Mouse (Mus musculus) forebrain, embryonic 13.5 days (tissue): ENCODE results near the gene Pdzd7. TPM values are rescaled to one million over a fixed set of nuclear protein-coding genes. Genes with fewer than 3 reads are reported as not detected.

Experiments used
- ATAC-seq: fragments of 200-750 bp; cut with Nextera tagmentation; 2 replicates; pipeline ENCODE4 v1.8.0; 2017
- H3K27ac ChIP-seq: fragments of 300-500 bp; sonication (generic); 2 replicates; pipeline ENCODE4 v1.5.1; 2015; ENCODE audit warnings: inconsistent platforms, mild to moderate bottlenecking, moderate library complexity
- H3K27me3 ChIP-seq: fragments of 300-500 bp; sonication (generic); 2 replicates; pipeline ENCODE4 v1.6.1; 2015; ENCODE audit warnings: mild to moderate bottlenecking, inconsistent platforms
- H3K36me3 ChIP-seq: fragments of 300-500 bp; sonication (generic); 2 replicates; pipeline ENCODE4 v1.6.1; 2015; ENCODE audit warnings: mild to moderate bottlenecking, inconsistent platforms; ENCODE audit not compliant: poor library complexity, severe bottlenecking
- H3K4me1 ChIP-seq: fragments of 300-500 bp; sonication (generic); 2 replicates; pipeline ENCODE4 v1.6.1; 2015; ENCODE audit warnings: inconsistent platforms
- H3K4me2 ChIP-seq: fragments of 300-500 bp; sonication (generic); 2 replicates; pipeline ENCODE4 v1.6.1; 2015; ENCODE audit warnings: inconsistent platforms, mild to moderate bottlenecking, moderate library complexity
- H3K4me3 ChIP-seq: fragments of 300-500 bp; sonication (generic); 2 replicates; pipeline ENCODE4 v1.5.1; 2015; ENCODE audit warnings: mild to moderate bottlenecking, inconsistent platforms
- H3K9ac ChIP-seq: fragments of 300-500 bp; sonication (generic); 2 replicates; pipeline ENCODE4 v1.6.1; 2015; ENCODE audit warnings: mild to moderate bottlenecking, inconsistent platforms
- H3K9me3 ChIP-seq: fragments of 300-500 bp; sonication (generic); replicated peaks from 2 replicates; pipeline ENCODE4 v1.6.1; 2016; ENCODE audit warnings: inconsistent platforms
- WGBS: fragments of 180-500 bp; shearing (Covaris S2); methylation state at CpG from one replicate; pipeline ENCODE4 v1.1.7; 2015; 5-methylcytosine and 5-hydroxymethylcytosine counted together
- polyA plus RNA-seq: library from polyadenylated mRNA; unstranded; fragments of >200 nt; fragmentation: Nextera tagmentation; extraction: Ambion mirVana; gene quantifications from 2 replicates; pipeline ENCODE4 v1.2.1, GENCODE M21; 2015

The Pdzd7 gene
- polyA plus RNA-seq, 1 experiment from 2014 or later, result 0.92 TPM

- H3K27ac ChIP-seq, result no peak overlapping the region
- H3K27me3 ChIP-seq, result no peaks in the 10 kb centered on the region
- ATAC-seq, result no peak
- H3K4me2 ChIP-seq, result no peak overlapping the region
- H3K4me3 ChIP-seq, result no peak overlapping the region
- H3K36me3 ChIP-seq, result peaks cover 27% of the 10 kb centered on the region
- H3K9me3 ChIP-seq, result no peaks in the 10 kb centered on the region
- H3K9ac ChIP-seq, result no peak overlapping the region
- 72% methylated on average over 6 of the region's 6 CpGs for WGBS
- peaks cover 45% of the 10 kb centered on the region for H3K4me1 ChIP-seq
These were observed 31.8 kb downstream of the Pdzd7 start for GRCm38 (mm10) chr19:45013581-45014225.

- Histone ChIP-seq H3K27ac (peak overlapping the region; percentile 68), H3K4me1 (peaks cover 52% of the 10 kb centered on the region), H3K4me3 (no peak overlapping the region), H3K9ac (0 out of 2 replicates have a peak overlapping the region, but pooled peaks have one; percentile 8), H3K36me3 (peaks cover 35% of the 10 kb centered on the region), H3K9me3 (no peaks in the 10 kb centered on the region), H3K27me3 (no peaks in the 10 kb centered on the region), H3K4me2 (no peak overlapping the region)
- ATAC-seq, result no peak
- WGBS, result 29% methylated on average over 6 of the region's 6 CpGs
These were observed 32.9 kb downstream of the Pdzd7 start for GRCm38 (mm10) chr19:45012636-45013035.

- WGBS, result 80% methylated on average over 8 of the region's 8 CpGs
- Histone ChIP-seq H3K4me1 (peaks cover 55% of the 10 kb centered on the region), H3K36me3 (peaks cover 35% of the 10 kb centered on the region), H3K9ac (0 out of 2 replicates have a peak overlapping the region, but pooled peaks have one; percentile 8), H3K9me3 (no peaks in the 10 kb centered on the region), H3K27me3 (no peaks in the 10 kb centered on the region), H3K27ac (peak overlapping the region; percentile 68), H3K4me3 (no peak overlapping the region), H3K4me2 (no peak overlapping the region)
- ATAC-seq, result no peak
These were observed 33.3 kb downstream of the Pdzd7 start for GRCm38 (mm10) chr19:45012219-45012618.

GRCm38 (mm10) chr19:45010646-45011045 lies 34.9 kb downstream of the Pdzd7 start:
- Histone ChIP-seq H3K27ac (no peak overlapping the region), H3K9ac (no peak overlapping the region), H3K4me1 (peaks cover 48% of the 10 kb centered on the region), H3K4me3 (no peak overlapping the region), H3K36me3 (peaks cover 35% of the 10 kb centered on the region), H3K9me3 (no peaks in the 10 kb centered on the region), H3K27me3 (no peaks in the 10 kb centered on the region), H3K4me2 (no peak overlapping the region)
- 92% methylated on average over 4 of the region's 4 CpGs for WGBS
- ATAC-seq, result no peak

- Histone ChIP-seq H3K4me3 (peak overlapping the region; percentile 97), H3K9ac (peak overlapping the region; percentile 86), H3K4me2 (peak overlapping the region; percentile 98), H3K9me3 (no peaks in the 10 kb centered on the region), H3K4me1 (peaks cover 41% of the 10 kb centered on the region), H3K27me3 (no peaks in the 10 kb centered on the region), H3K27ac (no peak overlapping the region), H3K36me3 (peaks cover 55% of the 10 kb centered on the region)
- WGBS, result 94% methylated on average over 20 of the region's 20 CpGs
- no peak for ATAC-seq
These were observed 37.9 kb downstream of the Pdzd7 start for GRCm38 (mm10) chr19:45007425-45008191.

- peaks cover 36% of the 10 kb centered on the region for H3K4me1 ChIP-seq
- 48% methylated on average over 17 of the region's 17 CpGs for WGBS
- peak overlapping the region; percentile 97 for H3K4me3 ChIP-seq
- peak overlapping the region; percentile 86 for H3K9ac ChIP-seq
- peaks cover 61% of the 10 kb centered on the region for H3K36me3 ChIP-seq
- no peak overlapping the region for H3K27ac ChIP-seq
- H3K9me3 ChIP-seq, result no peaks in the 10 kb centered on the region
- peak overlapping the region; percentile 98 for H3K4me2 ChIP-seq
- no peaks in the 10 kb centered on the region for H3K27me3 ChIP-seq
- no peak for ATAC-seq
These were observed 38.5 kb downstream of the Pdzd7 start for GRCm38 (mm10) chr19:45007021-45007420.

GRCm38 (mm10) chr19:45005957-45006712 lies 39.4 kb downstream of the Pdzd7 start, which contains the start of gene Mrpl43:
Gene Mrpl43, minus strand, starts transcription at chr19:45006442.
- peaks cover 36% of the 10 kb centered on the region for H3K4me1 ChIP-seq
- ATAC-seq, result peak; percentile 95
- H3K27ac ChIP-seq, result peak within 1 kb of the TSS; percentile 66
- no peaks in the 10 kb centered on the region for H3K9me3 ChIP-seq
- peak within 1 kb of the TSS; percentile 97 for H3K4me3 ChIP-seq
- no peaks in the 10 kb centered on the region for H3K27me3 ChIP-seq
- WGBS, result under 1% methylated on average over 82 of the region's 82 CpGs
- peaks cover 62% of the 10 kb centered on the region for H3K36me3 ChIP-seq
- H3K4me2 ChIP-seq, result peak within 1 kb of the TSS; percentile 98
- H3K9ac ChIP-seq, result peak within 1 kb of the TSS; percentile 86

GRCm38 (mm10) chr19:45005444-45005843 lies 40.1 kb downstream of the Pdzd7 start, which contains the start of gene Twnk:
Gene Twnk, plus strand, starts transcription at chr19:45005663.
- H3K9ac ChIP-seq, result peak within 1 kb of the TSS; percentile 86
- peak within 1 kb of the TSS; percentile 98 for H3K4me2 ChIP-seq
- H3K36me3 ChIP-seq, result peaks cover 62% of the 10 kb centered on the region
- 10% methylated on average over 16 of the region's 16 CpGs for WGBS
- ATAC-seq, result no peak
- no peaks in the 10 kb centered on the region for H3K27me3 ChIP-seq
- peaks cover 36% of the 10 kb centered on the region for H3K4me1 ChIP-seq
- H3K9me3 ChIP-seq, result no peaks in the 10 kb centered on the region
- H3K27ac ChIP-seq, result peak within 1 kb of the TSS; percentile 66
- peak within 1 kb of the TSS; percentile 97 for H3K4me3 ChIP-seq

GRCm38 (mm10) chr19:45003740-45004516 lies 41.6 kb downstream of the Pdzd7 start:
- Histone ChIP-seq H3K9ac (no peak overlapping the region), H3K9me3 (no peaks in the 10 kb centered on the region), H3K27ac (no peak overlapping the region), H3K4me3 (no peak overlapping the region), H3K36me3 (peaks cover 67% of the 10 kb centered on the region), H3K4me2 (no peak overlapping the region), H3K4me1 (peaks cover 34% of the 10 kb centered on the region), H3K27me3 (no peaks in the 10 kb centered on the region)
- 84% methylated on average over 7 of the region's 7 CpGs for WGBS
- ATAC-seq, result no peak

GRCm38 (mm10) chr19:45002301-45002700 lies 43.2 kb downstream of the Pdzd7 start:
- no peaks in the 10 kb centered on the region for H3K9me3 ChIP-seq
- WGBS, result 65% methylated on average over 3 of the region's 3 CpGs
- H3K27ac ChIP-seq, result no peak overlapping the region
- no peak for ATAC-seq
- H3K4me2 ChIP-seq, result no peak overlapping the region
- no peaks in the 10 kb centered on the region for H3K27me3 ChIP-seq
- H3K9ac ChIP-seq, result no peak overlapping the region
- peaks cover 73% of the 10 kb centered on the region for H3K36me3 ChIP-seq
- peaks cover 18% of the 10 kb centered on the region for H3K4me1 ChIP-seq
- H3K4me3 ChIP-seq, result no peak overlapping the region

GRCm38 (mm10) chr19:44999647-45000046 lies 45.9 kb downstream of the Pdzd7 start:
- no peaks in the 10 kb centered on the region for H3K27me3 ChIP-seq
- H3K4me1 ChIP-seq, result no peaks in the 10 kb centered on the region
- H3K27ac ChIP-seq, result no peak overlapping the region
- no peak overlapping the region for H3K4me2 ChIP-seq
- H3K36me3 ChIP-seq, result peaks cover 84% of the 10 kb centered on the region
- no peaks in the 10 kb centered on the region for H3K9me3 ChIP-seq
- H3K9ac ChIP-seq, result no peak overlapping the region
- no peak overlapping the region for H3K4me3 ChIP-seq
- ATAC-seq, result no peak
- WGBS, result 88% methylated on average over 8 of the region's 8 CpGs
